Comparison of ENCODE assay signal across 13 mouse cellular contexts in the genomic region with DNA sequence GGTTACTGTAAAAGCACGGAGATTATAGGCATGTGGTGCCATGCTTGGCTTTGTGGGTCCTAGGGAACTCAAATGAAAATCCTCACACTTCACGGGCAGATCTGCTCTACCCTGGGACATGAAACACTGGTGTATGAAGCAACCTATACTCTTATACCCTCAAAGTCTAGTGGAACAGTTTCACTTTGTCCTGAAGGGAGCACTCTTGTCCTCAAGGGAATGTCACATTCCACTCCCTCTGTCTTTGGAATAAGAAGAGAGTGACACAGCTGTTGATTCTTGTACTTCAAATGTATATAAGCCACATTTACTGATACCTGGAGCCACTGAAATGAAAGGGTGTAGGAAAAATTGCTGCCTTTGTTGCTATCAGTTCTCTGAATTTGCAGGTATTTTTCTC.
DNase-seq lines count a peak whose midpoint lies in the region.
"Had no signal": no experiment of that assay in that cellular context is flagged by ENCODE, and none has a peak within 500 bp of the region (broad histone marks: within the 10 kb centered on the region; RNA-seq: fewer than 3 reads in every experiment).

A gene (plus strand): TSS at position 301 of the 400 bp plus-strand sequence.

- DNase-seq in heart, adult 11 months = peak; percentile 67
- DNase-seq in heart, adult 9 months (ENCODE audit: low spot score in 2 of 2) = no peak
- DNase-seq: adrenal gland, adult 2 months; adrenal gland, adult 8-10 months; adrenal gland, postnatal 10 days; adrenal gland, postnatal 14 days; adrenal gland, postnatal 25 days; adrenal gland, postnatal 36 days; B cell, adult 2 months; cerebellum, adult 11 months; cerebellum, adult 11-12 months; cerebellum, adult 18-20 months; cerebellum, adult 2 months had no signal
